Mouse (Mus musculus): ENCODE measurements around the gene Nr6a1.

DNA sequence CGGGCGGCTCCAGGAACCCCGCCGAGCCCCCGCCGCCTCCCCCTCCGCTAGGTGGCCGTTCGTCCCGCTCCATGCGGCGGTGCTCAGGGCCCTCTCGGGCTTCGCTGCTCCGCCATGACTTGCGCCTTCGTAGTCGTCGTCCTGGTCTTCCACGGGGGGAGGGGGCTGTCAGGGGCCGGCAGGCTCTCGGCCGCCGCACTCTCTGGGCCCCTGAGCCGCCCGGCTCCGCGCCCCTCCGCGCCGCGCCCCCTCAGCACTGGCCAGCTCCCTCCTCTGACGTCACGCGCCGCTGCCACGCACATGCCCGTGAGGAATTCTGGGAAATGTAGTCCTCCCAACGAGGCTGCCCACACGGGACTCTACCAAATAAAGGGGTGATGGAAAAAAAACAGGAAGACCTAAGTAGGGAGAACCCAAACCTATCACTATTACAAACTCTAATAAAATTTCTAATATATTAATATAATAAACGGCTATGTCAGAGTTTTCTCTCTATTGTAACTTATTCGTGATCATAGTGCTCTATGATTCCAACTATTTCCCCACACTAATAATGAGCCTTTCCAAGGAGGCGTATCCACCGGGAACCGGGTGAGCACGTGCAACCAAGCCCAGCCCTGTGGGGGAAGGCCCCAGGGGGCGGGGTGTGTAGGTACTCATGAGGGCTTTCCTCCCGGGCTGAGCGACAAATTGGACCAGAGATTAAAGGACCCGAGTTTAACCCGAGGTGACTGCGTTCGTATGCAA lies 1.2 kb downstream of the Nr6a1 start:
- peak; percentile 86 for TF ChIP-seq USF1 (IDR thresholded peaks at IDR 0.05; ENCODE audit: low read depth)
- peak; percentile 8 for TF ChIP-seq CTCF (IDR thresholded peaks at IDR 0.05; ENCODE audit: control insufficient read depth, insufficient read depth, insufficient read length)
- TF ChIP-seq MYOG (IDR thresholded peaks at IDR 0.05; ENCODE audit: control insufficient read depth, extremely low read depth, insufficient read length): no peak
- TF ChIP-seq MYOD1 (IDR thresholded peaks at IDR 0.05; ENCODE audit: control insufficient read depth, insufficient read length, low read depth): no peak
- peak; percentile 93 for TF ChIP-seq MAX (IDR thresholded peaks at IDR 0.05)
- no peak for TF ChIP-seq FOSL1 (IDR thresholded peaks at IDR 0.05; ENCODE audit: insufficient read depth, low read length, poor library complexity, severe bottlenecking)
- TF ChIP-seq CEBPB (IDR thresholded peaks at IDR 0.05; ENCODE audit: low read depth): no peak
